Mouse (Mus musculus) hindbrain, embryonic 11.5 days (tissue): ENCODE measurements around the gene Rnf144b. TPM values are rescaled to one million over a fixed set of nuclear protein-coding genes. Genes with fewer than 3 reads are reported as not detected.
A peak's percentile ranks its signal among the peaks of the same experiment; 100 is the strongest.

Experiments
- ATAC-seq: fragments of 200-750 bp; cut with Nextera tagmentation; 2 replicates; pipeline ENCODE4 v1.8.0; 2017; ENCODE audit warnings: mild to moderate bottlenecking, moderate TSS enrichment, moderate library complexity; ENCODE audit not compliant: low FRiP score
- DNase-seq: peaks from one replicate; pipeline ENCODE4 v3.0.0-alpha.2; 2015; ENCODE audit warnings: low spot score
- H3K27ac ChIP-seq: fragments of 300-500 bp; sonication (generic); 2 replicates; pipeline ENCODE4 v1.5.1; 2014; ENCODE audit warnings: mild to moderate bottlenecking, low read depth, low read length
- H3K27me3 ChIP-seq: fragments of 300-500 bp; sonication (generic); 2 replicates; pipeline ENCODE4 v1.6.1; 2014; ENCODE audit warnings: mild to moderate bottlenecking, low read length, moderate library complexity, mixed read lengths; ENCODE audit not compliant: control insufficient read depth, insufficient read depth
- H3K36me3 ChIP-seq: fragments of 300-500 bp; sonication (generic); 2 replicates; pipeline ENCODE4 v1.6.1; 2014; ENCODE audit warnings: mild to moderate bottlenecking, low read length, moderate library complexity, mixed read lengths; ENCODE audit not compliant: control insufficient read depth, insufficient read depth
- H3K4me1 ChIP-seq: fragments of 300-500 bp; sonication (generic); replicated peaks from 2 replicates; pipeline ENCODE4 v1.6.1; 2014; ENCODE audit warnings: low read length, mixed read lengths; ENCODE audit not compliant: control insufficient read depth, insufficient read depth
- H3K4me2 ChIP-seq: fragments of 300-500 bp; sonication (generic); replicated peaks from 2 replicates; pipeline ENCODE4 v1.6.1; 2014; ENCODE audit warnings: mild to moderate bottlenecking, low read depth, low read length
- H3K4me3 ChIP-seq: fragments of 300-500 bp; sonication (generic); 2 replicates; pipeline ENCODE4 v1.5.1; 2014; ENCODE audit warnings: low read depth, low read length
- H3K9ac ChIP-seq: fragments of 300-500 bp; sonication (generic); 2 replicates; pipeline ENCODE4 v1.6.1; 2014; ENCODE audit warnings: low read depth, low read length
- H3K9me3 ChIP-seq: fragments of 300-500 bp; sonication (generic); 2 replicates; pipeline ENCODE4 v1.6.1; 2016; ENCODE audit warnings: low read length; ENCODE audit not compliant: control insufficient read depth
- WGBS: fragments of 180-500 bp; shearing (Covaris S2); extraction: QIAGEN DNeasy Blood & Tissue Kit; methylation state at CpG from one replicate; pipeline ENCODE4 v1.1.7; 2014; 5-methylcytosine and 5-hydroxymethylcytosine counted together
- polyA plus RNA-seq: library from polyadenylated mRNA; unstranded; fragments of >200 nt; fragmentation: Nextera tagmentation; extraction: Ambion mirVana; gene quantifications from 2 replicates; pipeline ENCODE4 v1.2.1, GENCODE M21; 2014

Gene Rnf144b
- polyA plus RNA-seq, 1 experiment from 2014 or later: 1.2 TPM

GRCm38 (mm10) chr13:47111185-47111584 lies 11.3 kb upstream of the Rnf144b start:
- H3K9ac ChIP-seq: no peak overlapping the region
- H3K36me3 ChIP-seq: no peaks in the 10 kb centered on the region
- H3K4me2 ChIP-seq: no peak overlapping the region
- ATAC-seq: no peak
- WGBS: 85% methylated on average over 3 of the region's 3 CpGs
- H3K27me3 ChIP-seq: no peaks in the 10 kb centered on the region
- no peaks in the 10 kb centered on the region for H3K9me3 ChIP-seq
- H3K4me1 ChIP-seq: no peaks in the 10 kb centered on the region
- DNase-seq: no peak
- no peak overlapping the region for H3K4me3 ChIP-seq
- H3K27ac ChIP-seq: no peak overlapping the region

GRCm38 (mm10) chr13:47112056-47112455 lies 10.4 kb upstream of the Rnf144b start:
- H3K4me1 ChIP-seq: no peaks in the 10 kb centered on the region
- no peak overlapping the region for H3K27ac ChIP-seq
- no peak overlapping the region for H3K4me3 ChIP-seq
- ATAC-seq (no peak), DNase-seq (no peak)
- H3K36me3 ChIP-seq: no peaks in the 10 kb centered on the region
- H3K9ac ChIP-seq: no peak overlapping the region
- H3K9me3 ChIP-seq: no peaks in the 10 kb centered on the region
- no peak overlapping the region for H3K4me2 ChIP-seq
- H3K27me3 ChIP-seq: no peaks in the 10 kb centered on the region
- whole genome bisulfite sequencing: 84% methylated on average over 3 of the region's 3 CpGs

GRCm38 (mm10) chr13:47112924-47113323 lies 9.5 kb upstream of the Rnf144b start:
- Histone ChIP-seq H3K27ac (no peak overlapping the region), H3K9ac (no peak overlapping the region), H3K9me3 (no peaks in the 10 kb centered on the region), H3K36me3 (no peaks in the 10 kb centered on the region), H3K4me3 (no peak overlapping the region), H3K27me3 (no peaks in the 10 kb centered on the region), H3K4me1 (no peaks in the 10 kb centered on the region), H3K4me2 (no peak overlapping the region)
- no peak for ATAC-seq
- no peak for DNase-seq
- WGBS: 70% methylated on average over 3 of the region's 3 CpGs

GRCm38 (mm10) chr13:47116000-47116399 lies 6.5 kb upstream of the Rnf144b start:
- Histone ChIP-seq H3K27me3 (no peaks in the 10 kb centered on the region), H3K9ac (no peak overlapping the region), H3K4me3 (no peak overlapping the region), H3K27ac (no peak overlapping the region), H3K4me1 (no peaks in the 10 kb centered on the region), H3K4me2 (no peak overlapping the region), H3K9me3 (no peaks in the 10 kb centered on the region), H3K36me3 (no peaks in the 10 kb centered on the region)
- DNase-seq (no peak), ATAC-seq (no peak)
- WGBS: 86% methylated on average over 3 of the region's 3 CpGs

- no peaks in the 10 kb centered on the region for H3K36me3 ChIP-seq
- H3K9ac ChIP-seq: no peak overlapping the region
- no peak overlapping the region for H3K4me2 ChIP-seq
- H3K4me3 ChIP-seq: no peak overlapping the region
- 41% methylated on average over 12 of the region's 12 CpGs for WGBS
- peaks cover 14% of the 10 kb centered on the region for H3K27me3 ChIP-seq
- H3K27ac ChIP-seq: no peak overlapping the region
- no peaks in the 10 kb centered on the region for H3K4me1 ChIP-seq
- no peaks in the 10 kb centered on the region for H3K9me3 ChIP-seq
- ATAC-seq (no peak), DNase-seq (peak; percentile 30)
Observed at GRCm38 (mm10) chr13:47121333-47121889, 1.0 kb upstream of the Rnf144b start.

GRCm38 (mm10) chr13:47124449-47124848 lies 2.0 kb downstream of the Rnf144b start:
- no peak for ATAC-seq
- H3K9ac ChIP-seq: no peak overlapping the region

GRCm38 (mm10) chr13:47124986-47125385 lies 2.5 kb downstream of the Rnf144b start:
- no peaks in the 10 kb centered on the region for H3K36me3 ChIP-seq
- H3K4me2 ChIP-seq: no peak overlapping the region
- H3K9ac ChIP-seq: no peak overlapping the region
- H3K9me3 ChIP-seq: no peaks in the 10 kb centered on the region
- H3K4me1 ChIP-seq: no peaks in the 10 kb centered on the region
- no peak overlapping the region for H3K27ac ChIP-seq
- DNase-seq: no peak
- peaks cover 14% of the 10 kb centered on the region for H3K27me3 ChIP-seq
- ATAC-seq: no peak
- H3K4me3 ChIP-seq: no peak overlapping the region
- WGBS: 83% methylated on average over 6 of the region's 6 CpGs

More at GRCm38 (mm10) chr13:47124449-47124848, 2.0 kb downstream of the Rnf144b start:
- 43% methylated on average over 3 of the region's 3 CpGs for WGBS
- Histone ChIP-seq H3K4me3 (no peak overlapping the region), H3K27me3 (peaks cover 14% of the 10 kb centered on the region), H3K4me2 (no peak overlapping the region), H3K27ac (no peak overlapping the region), H3K36me3 (no peaks in the 10 kb centered on the region), H3K9me3 (no peaks in the 10 kb centered on the region), H3K4me1 (no peaks in the 10 kb centered on the region)
- DNase-seq: no peak

- Histone ChIP-seq H3K9ac (no peak overlapping the region), H3K4me1 (no peaks in the 10 kb centered on the region), H3K27ac (no peak overlapping the region), H3K36me3 (no peaks in the 10 kb centered on the region), H3K4me2 (no peak overlapping the region), H3K27me3 (peaks cover 14% of the 10 kb centered on the region), H3K9me3 (no peaks in the 10 kb centered on the region), H3K4me3 (no peak overlapping the region)
- ATAC-seq: no peak
- 76% methylated on average over 5 of the region's 5 CpGs for WGBS
- DNase-seq: no peak
Observed at GRCm38 (mm10) chr13:47125595-47125994, 3.1 kb downstream of the Rnf144b start.

- Histone ChIP-seq H3K27me3 (no peaks in the 10 kb centered on the region), H3K9me3 (no peaks in the 10 kb centered on the region), H3K4me3 (no peak overlapping the region), H3K27ac (no peak overlapping the region), H3K9ac (no peak overlapping the region), H3K36me3 (no peaks in the 10 kb centered on the region), H3K4me1 (no peaks in the 10 kb centered on the region), H3K4me2 (no peak overlapping the region)
- DNase-seq (no peak), ATAC-seq (no peak)
- 68% methylated on average over 4 of the region's 4 CpGs for WGBS
Observed at GRCm38 (mm10) chr13:47129090-47129489, 6.6 kb downstream of the Rnf144b start.
